Mouse (Mus musculus) erythroblast, embryonic 14.5 days (primary cell): ENCODE measurements around the gene Crebrf.

ENCODE experiments used
- GATA1 ChIP-seq: IDR thresholded peaks from 2 replicates; pipeline ENCODE4 v1.6.1; 2012; ENCODE audit warnings: low read length, inconsistent platforms, mixed read lengths
- TAL1 ChIP-seq: IDR thresholded peaks from 3 replicates; pipeline ENCODE4 v1.6.1; 2012; ENCODE audit warnings: low read length, inconsistent platforms, mixed read lengths

- no peak for TF ChIP-seq TAL1
- no peak for TF ChIP-seq GATA1
Measured at GRCm38 (mm10) chr17:26778001-26778400, 62.6 kb downstream of the Crebrf start.
